Mouse (Mus musculus): ENCODE measurements around the gene Slc35f5.

DNA sequence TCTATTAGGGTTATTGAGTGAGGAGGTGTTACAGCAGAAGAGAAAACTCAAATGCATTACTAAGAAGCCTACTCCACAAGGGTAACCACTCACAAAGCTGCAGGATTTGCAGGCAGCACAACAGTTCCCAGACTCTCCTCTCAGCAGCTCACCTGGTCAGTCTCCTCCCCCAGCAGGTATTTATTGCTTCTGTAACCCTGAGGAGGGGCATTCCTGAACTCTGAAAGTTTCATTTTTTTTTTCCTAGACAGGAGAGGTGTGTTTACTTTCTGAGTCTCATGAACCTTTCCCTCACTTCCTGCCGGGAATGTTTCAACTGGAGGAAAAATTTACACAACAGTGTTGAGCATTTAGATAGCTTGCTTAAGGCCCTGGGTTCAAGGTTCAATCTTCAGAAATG, 10.0 kb upstream of the Slc35f5 start:
- TF ChIP-seq POLR2A (IDR thresholded peaks at IDR 0.05; ENCODE audit: borderline replicate concordance, extremely low read depth, low read depth, low read length), result no peak
- TF ChIP-seq CTCF (IDR thresholded peaks at IDR 0.05; ENCODE audit: insufficient read depth, low read length), result no peak

Data from lung, adult 2 months (tissue).